Mouse (Mus musculus): Measurements from ENCODE around the gene Glmn. TPM values are rescaled to one million over a fixed set of nuclear protein-coding genes. Genes with fewer than 3 reads are reported as not detected.
A peak's percentile ranks its signal among the peaks of the same experiment; 100 is the strongest.

Gene Glmn
- total and polyA plus RNA-seq, 2 experiments from 2014 or later = 1.8 to 15.2 TPM

GRCm38 (mm10) chr5:107534581-107534980 is 63.1 kb downstream of the Glmn start, which contains the start of gene 1700028K03Rik:
1700028K03Rik (plus strand) TSS chr5:107534709.
- Histone ChIP-seq H3K9me3 (replicated peaks; ENCODE audit: control insufficient read depth, low read length) (no peaks in the 10 kb centered on the region), H3K27ac (ENCODE audit: low read depth) (no peak within 1 kb of the TSS), H3K4me3 (ENCODE audit: low read depth, low read length) (no peak within 1 kb of the TSS), H3K9ac (replicated peaks; ENCODE audit: low read depth, low read length) (no peak within 1 kb of the TSS), H3K27me3 (ENCODE audit: control insufficient read depth, insufficient read depth, low read length) (no peaks in the 10 kb centered on the region), H3K4me1 (ENCODE audit: control insufficient read depth, insufficient read depth) (no peaks in the 10 kb centered on the region), H3K36me3 (replicated peaks; ENCODE audit: control insufficient read depth, insufficient read depth, low read length) (no peaks in the 10 kb centered on the region), H3K4me2 (ENCODE audit: low read depth, low read length) (no peak within 1 kb of the TSS)
- ATAC-seq (ENCODE audit: insufficient read depth, low read depth) (no peak), DNase-seq (ENCODE audit: low spot score) (no peak)
- TF ChIP-seq EP300 (IDR thresholded peaks at IDR 0.05; ENCODE audit: low read depth) (no peak), CTCF (IDR thresholded peaks at IDR 0.05; ENCODE audit: low read depth) (no peak)
- 57% methylated on average over 15 of the region's 15 CpGs for WGBS

- H3K9ac ChIP-seq (replicated peaks; ENCODE audit: low read depth, low read length) = no peak overlapping the region
- H3K4me1 ChIP-seq (ENCODE audit: control insufficient read depth, insufficient read depth) = no peaks in the 10 kb centered on the region
- no peaks in the 10 kb centered on the region for H3K27me3 ChIP-seq (ENCODE audit: control insufficient read depth, insufficient read depth, low read length)
- no peak overlapping the region for H3K4me3 ChIP-seq (ENCODE audit: low read depth, low read length)
- ATAC-seq (ENCODE audit: insufficient read depth, low read depth) (no peak), DNase-seq (ENCODE audit: low spot score) (no peak)
- WGBS = 23% methylated on average over 2 of the region's 2 CpGs
- TF ChIP-seq EP300 (IDR thresholded peaks at IDR 0.05; ENCODE audit: low read depth) (no peak), CTCF (IDR thresholded peaks at IDR 0.05; ENCODE audit: low read depth) (no peak)
- no peaks in the 10 kb centered on the region for H3K9me3 ChIP-seq (replicated peaks; ENCODE audit: control insufficient read depth, low read length)
- H3K4me2 ChIP-seq (ENCODE audit: low read depth, low read length) = no peak overlapping the region
- H3K27ac ChIP-seq (ENCODE audit: low read depth) = no peak overlapping the region
- H3K36me3 ChIP-seq (replicated peaks; ENCODE audit: control insufficient read depth, insufficient read depth, low read length) = no peaks in the 10 kb centered on the region
These were observed 64.1 kb downstream of the Glmn start for GRCm38 (mm10) chr5:107533590-107533989.

DNA sequence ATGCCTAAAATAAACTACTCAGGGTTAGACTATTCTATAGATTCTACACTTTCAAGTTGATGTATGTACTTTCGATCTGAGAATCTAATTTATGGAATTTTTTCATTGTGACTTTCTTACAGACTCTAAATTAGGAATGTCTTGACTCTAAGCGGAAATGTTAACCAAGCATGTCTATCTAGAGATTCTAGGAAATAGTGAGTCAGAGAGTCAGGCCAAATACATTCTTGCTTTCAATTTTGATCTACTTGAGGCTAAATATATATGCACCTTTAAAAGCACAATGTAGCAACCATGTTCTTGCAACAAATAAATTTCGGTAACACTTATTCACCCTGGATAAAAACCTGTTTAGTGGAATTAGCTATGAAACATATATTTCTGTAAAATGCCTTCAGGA is 68.8 kb downstream of the Glmn start:
- Histone ChIP-seq H3K4me1 (ENCODE audit: control insufficient read depth, insufficient read depth) (no peaks in the 10 kb centered on the region), H3K36me3 (replicated peaks; ENCODE audit: control insufficient read depth, insufficient read depth, low read length) (no peaks in the 10 kb centered on the region), H3K9me3 (replicated peaks; ENCODE audit: control insufficient read depth, low read length) (no peaks in the 10 kb centered on the region), H3K4me2 (ENCODE audit: low read depth, low read length) (no peak overlapping the region), H3K27me3 (ENCODE audit: control insufficient read depth, insufficient read depth, low read length) (no peaks in the 10 kb centered on the region), H3K9ac (replicated peaks; ENCODE audit: low read depth, low read length) (no peak overlapping the region), H3K4me3 (ENCODE audit: low read depth, low read length) (no peak overlapping the region), H3K27ac (ENCODE audit: low read depth) (no peak overlapping the region)
- 81% methylated on average over 3 of the region's 3 CpGs for WGBS
- ATAC-seq (ENCODE audit: insufficient read depth, low read depth) = no peak
- TF ChIP-seq CTCF (IDR thresholded peaks at IDR 0.05; ENCODE audit: low read depth) (no peak), EP300 (IDR thresholded peaks at IDR 0.05; ENCODE audit: low read depth) (no peak)
- DNase-seq (ENCODE audit: low spot score) = no peak

- WGBS = 65% methylated on average over 10 of the region's 10 CpGs
- no peak overlapping the region for H3K4me2 ChIP-seq (ENCODE audit: low read depth, low read length)
- H3K4me3 ChIP-seq (ENCODE audit: low read depth, low read length) = no peak overlapping the region
- no peak overlapping the region for H3K9ac ChIP-seq (replicated peaks; ENCODE audit: low read depth, low read length)
- DNase-seq (ENCODE audit: low spot score) (no peak), ATAC-seq (ENCODE audit: insufficient read depth, low read depth) (no peak)
- TF ChIP-seq CTCF (IDR thresholded peaks at IDR 0.05; ENCODE audit: low read depth) = no peak
- TF ChIP-seq EP300 (IDR thresholded peaks at IDR 0.05; ENCODE audit: low read depth) = no peak
- no peaks in the 10 kb centered on the region for H3K27me3 ChIP-seq (ENCODE audit: control insufficient read depth, insufficient read depth, low read length)
- 0 out of 2 replicates have a peak, but pooled peaks cover 4% of the 10 kb centered on the region for H3K4me1 ChIP-seq (ENCODE audit: control insufficient read depth, insufficient read depth)
- H3K36me3 ChIP-seq (replicated peaks; ENCODE audit: control insufficient read depth, insufficient read depth, low read length) = no peaks in the 10 kb centered on the region
- H3K27ac ChIP-seq (ENCODE audit: low read depth) = no peak overlapping the region
- no peaks in the 10 kb centered on the region for H3K9me3 ChIP-seq (replicated peaks; ENCODE audit: control insufficient read depth, low read length)
These were observed 73.4 kb downstream of the Glmn start for GRCm38 (mm10) chr5:107524281-107524680.

GRCm38 (mm10) chr5:107521897-107522296 is 75.8 kb downstream of the Glmn start:
- no peaks in the 10 kb centered on the region for H3K36me3 ChIP-seq (replicated peaks; ENCODE audit: control insufficient read depth, insufficient read depth, low read length)
- no peak for TF ChIP-seq EP300 (IDR thresholded peaks at IDR 0.05; ENCODE audit: low read depth)
- no peak for TF ChIP-seq CTCF (IDR thresholded peaks at IDR 0.05; ENCODE audit: low read depth)
- no peak overlapping the region for H3K4me3 ChIP-seq (ENCODE audit: low read depth, low read length)
- no peak overlapping the region for H3K9ac ChIP-seq (replicated peaks; ENCODE audit: low read depth, low read length)
- H3K27me3 ChIP-seq (ENCODE audit: control insufficient read depth, insufficient read depth, low read length) = no peaks in the 10 kb centered on the region
- H3K9me3 ChIP-seq (replicated peaks; ENCODE audit: control insufficient read depth, low read length) = no peaks in the 10 kb centered on the region
- 0 out of 2 replicates have a peak, but pooled peaks cover 4% of the 10 kb centered on the region for H3K4me1 ChIP-seq (ENCODE audit: control insufficient read depth, insufficient read depth)
- ATAC-seq (ENCODE audit: insufficient read depth, low read depth) = peak; percentile 79
- no peak overlapping the region for H3K27ac ChIP-seq (ENCODE audit: low read depth)
- peak; percentile 44 for DNase-seq (ENCODE audit: low spot score)
- 57% methylated on average over 7 of the region's 7 CpGs for WGBS
- no peak overlapping the region for H3K4me2 ChIP-seq (ENCODE audit: low read depth, low read length)

GRCm38 (mm10) chr5:107521386-107521785 is 76.3 kb downstream of the Glmn start:
- Histone ChIP-seq H3K4me2 (ENCODE audit: low read depth, low read length) (no peak overlapping the region), H3K27ac (ENCODE audit: low read depth) (no peak overlapping the region), H3K9ac (replicated peaks; ENCODE audit: low read depth, low read length) (no peak overlapping the region), H3K27me3 (ENCODE audit: control insufficient read depth, insufficient read depth, low read length) (no peaks in the 10 kb centered on the region), H3K4me1 (ENCODE audit: control insufficient read depth, insufficient read depth) (0 out of 2 replicates have a peak, but pooled peaks cover 4% of the 10 kb centered on the region), H3K36me3 (replicated peaks; ENCODE audit: control insufficient read depth, insufficient read depth, low read length) (no peaks in the 10 kb centered on the region), H3K4me3 (ENCODE audit: low read depth, low read length) (no peak overlapping the region), H3K9me3 (replicated peaks; ENCODE audit: control insufficient read depth, low read length) (no peaks in the 10 kb centered on the region)
- TF ChIP-seq EP300 (IDR thresholded peaks at IDR 0.05; ENCODE audit: low read depth) (no peak), CTCF (IDR thresholded peaks at IDR 0.05; ENCODE audit: low read depth) (no peak)
- ATAC-seq (ENCODE audit: insufficient read depth, low read depth) (no peak), DNase-seq (ENCODE audit: low spot score) (no peak)
- 79% methylated on average over 6 of the region's 6 CpGs for WGBS

Data from heart, postnatal 0 days (tissue).